Mouse (Mus musculus) limb, embryonic 13.5 days (tissue): ENCODE measurements at regions not wholly inside any gene's neighbourhood (a gene's known extent, or its start where the extent isn't known, plus 50 kb on each side); places are given as distances from the start of the nearest gene placed in this dataset.

Source experiments
- ATAC-seq: fragments of 200-750 bp; cut with Nextera tagmentation; 2 replicates; pipeline ENCODE4 v1.8.0; 2017; ENCODE audit warnings: low read depth, moderate number of reproducible peaks, moderate TSS enrichment; ENCODE audit not compliant: low FRiP score
- H3K27ac ChIP-seq: fragments of 300-500 bp; sonication (generic); 2 replicates; pipeline ENCODE4 v1.5.1; 2015; ENCODE audit warnings: inconsistent platforms, mild to moderate bottlenecking, moderate library complexity
- H3K27me3 ChIP-seq: fragments of 300-500 bp; sonication (generic); 2 replicates; pipeline ENCODE4 v1.6.1; 2015; ENCODE audit warnings: mild to moderate bottlenecking, inconsistent platforms
- H3K36me3 ChIP-seq: fragments of 300-500 bp; sonication (generic); 2 replicates; pipeline ENCODE4 v1.6.1; 2015; ENCODE audit warnings: inconsistent platforms, mild to moderate bottlenecking, moderate library complexity
- H3K4me1 ChIP-seq: fragments of 300-500 bp; sonication (generic); 2 replicates; pipeline ENCODE4 v1.6.1; 2015; ENCODE audit warnings: inconsistent platforms
- H3K4me2 ChIP-seq: fragments of 300-500 bp; sonication (generic); replicated peaks from 2 replicates; pipeline ENCODE4 v1.6.1; 2015; ENCODE audit warnings: inconsistent platforms, mild to moderate bottlenecking, moderate library complexity
- H3K4me3 ChIP-seq: fragments of 300-500 bp; sonication (generic); 2 replicates; pipeline ENCODE4 v1.5.1; 2015; ENCODE audit warnings: moderate library complexity, mild to moderate bottlenecking, inconsistent platforms
- H3K9ac ChIP-seq: fragments of 300-500 bp; sonication (generic); 2 replicates; pipeline ENCODE4 v1.6.1; 2015; ENCODE audit warnings: mild to moderate bottlenecking, inconsistent platforms
- H3K9me3 ChIP-seq: fragments of 300-500 bp; sonication (generic); 2 replicates; pipeline ENCODE4 v1.6.1; 2016; ENCODE audit warnings: inconsistent platforms
- WGBS: fragments of 180-500 bp; shearing (Covaris S2); methylation state at CpG from one replicate; pipeline ENCODE4 v1.1.7; 2015; 5-methylcytosine and 5-hydroxymethylcytosine counted together

DNA sequence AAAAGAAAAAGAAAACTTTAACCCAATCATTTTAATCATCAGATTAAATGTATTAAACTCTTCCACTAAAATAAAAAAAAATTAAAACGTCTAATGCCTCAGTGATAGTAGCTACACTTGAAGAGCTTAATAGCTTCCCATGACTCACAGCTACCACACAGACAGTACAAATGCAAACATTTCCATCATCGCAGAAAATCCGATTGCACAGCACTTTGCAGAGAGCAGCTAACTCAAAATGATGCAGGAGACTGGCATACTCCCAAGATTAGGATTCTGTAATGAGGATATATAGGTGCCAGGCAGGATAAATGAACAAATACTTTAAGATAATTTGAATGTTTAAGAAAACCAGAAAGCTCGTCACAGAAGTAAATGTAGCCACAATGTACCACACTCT lies 238.3 kb upstream of the Kif2a start:
- WGBS: 89% methylated on average over 4 of the region's 4 CpGs

DNA sequence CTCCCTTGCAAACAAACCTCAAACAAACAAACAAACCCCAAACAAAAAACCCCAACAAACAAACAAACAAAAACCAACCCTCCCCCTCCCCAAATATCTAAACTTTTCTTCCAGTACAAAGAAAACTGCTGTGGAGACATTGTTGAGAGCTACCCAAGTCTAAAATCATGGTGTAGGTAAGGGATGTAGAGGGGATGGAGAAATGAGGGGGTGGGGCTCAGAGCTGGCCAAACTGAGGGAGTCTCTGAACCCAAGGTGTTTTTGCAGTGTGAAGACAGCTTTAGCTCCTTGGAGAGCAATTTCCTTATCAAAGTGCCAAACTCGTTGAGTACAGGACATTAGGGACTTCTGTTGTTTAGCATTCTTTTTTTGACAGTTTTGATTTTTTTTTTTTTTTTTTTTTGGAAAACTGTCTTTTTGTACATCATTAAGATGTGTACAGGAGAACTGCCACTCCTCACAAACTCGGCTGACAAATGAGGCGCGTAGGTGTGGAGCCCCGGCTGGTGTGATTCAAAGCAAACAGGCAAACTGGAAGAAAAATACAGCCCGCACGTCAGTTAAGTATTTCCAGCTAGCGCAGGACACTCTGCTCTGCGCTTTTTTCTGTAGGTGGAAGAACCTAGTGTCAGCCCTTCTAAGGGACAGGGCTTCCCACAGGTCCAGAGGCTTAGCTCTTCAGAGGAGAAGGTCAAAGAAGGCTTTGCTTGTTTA lies 226.0 kb upstream of the Kif2a start:
- H3K4me3 ChIP-seq: peak overlapping the region; percentile 26; the same call in 1 of the 2 replicates
- H3K9ac ChIP-seq: no peak overlapping the region
- H3K27ac ChIP-seq: no peak overlapping the region
- H3K36me3 ChIP-seq: no peaks in the 10 kb centered on the region
- no peaks in the 10 kb centered on the region for H3K9me3 ChIP-seq
- WGBS: 11% methylated on average over 9 of the region's 9 CpGs
- peak overlapping the region; percentile 57 for H3K4me2 ChIP-seq
- ATAC-seq: no peak
- peaks cover 12% of the 10 kb centered on the region; the same call in 1 of the 2 replicates for H3K4me1 ChIP-seq
- peaks cover 11% of the 10 kb centered on the region; the same call in 1 of the 2 replicates for H3K27me3 ChIP-seq

More for the DNA sequence above, 238.3 kb upstream of the Kif2a start:
- ATAC-seq: no peak
- H3K4me3 ChIP-seq: no peak overlapping the region
- no peak overlapping the region for H3K4me2 ChIP-seq
- no peaks in the 10 kb centered on the region for H3K36me3 ChIP-seq
- no peak overlapping the region for H3K9ac ChIP-seq
- no peaks in the 10 kb centered on the region for H3K27me3 ChIP-seq
- H3K27ac ChIP-seq: no peak overlapping the region
- H3K4me1 ChIP-seq: no peaks in the 10 kb centered on the region
- H3K9me3 ChIP-seq: no peaks in the 10 kb centered on the region

DNA sequence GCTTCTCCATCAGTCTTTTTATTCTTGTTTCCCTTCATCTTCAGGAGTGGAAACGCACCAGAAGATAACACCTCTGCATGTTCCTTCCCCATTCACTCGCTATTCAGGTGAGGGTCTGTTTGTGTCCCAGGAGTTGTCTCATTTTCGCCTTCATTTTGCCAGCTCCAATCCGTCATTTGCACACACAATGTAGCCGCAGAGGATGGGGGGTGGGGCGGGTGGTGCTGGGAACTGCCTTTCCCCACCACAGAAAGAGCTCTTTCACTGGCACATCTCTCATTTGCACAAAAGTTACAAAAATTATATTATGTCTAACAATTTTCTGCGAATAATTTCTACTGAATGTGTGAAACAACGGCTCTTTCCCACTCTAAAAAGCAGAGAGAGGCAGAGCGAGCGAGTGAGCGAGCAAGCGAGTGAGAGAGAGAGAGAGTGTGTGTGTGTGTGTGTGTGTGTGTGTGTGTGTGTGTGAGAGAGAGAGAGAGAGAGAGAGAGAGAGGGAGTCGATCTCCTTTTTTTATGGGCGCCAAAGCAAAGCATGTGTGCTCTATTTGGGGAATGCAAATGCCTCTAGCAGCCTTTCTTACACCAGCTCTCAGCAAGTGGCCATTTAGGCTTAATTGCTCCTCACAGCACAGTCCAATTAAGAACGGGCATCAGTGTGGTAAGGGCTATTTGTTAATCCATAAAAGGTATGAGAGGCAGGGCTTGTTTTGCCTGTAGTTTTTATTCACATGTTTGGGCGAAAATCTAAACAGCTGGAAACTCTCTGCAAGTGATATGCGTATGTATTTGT lies 225.2 kb upstream of the Kif2a start:
- no peak overlapping the region for H3K27ac ChIP-seq
- WGBS: 17% methylated on average over 17 of the region's 17 CpGs
- peak overlapping the region; percentile 26 for H3K4me3 ChIP-seq
- H3K4me1 ChIP-seq: peaks cover 12% of the 10 kb centered on the region; the same call in 1 of the 2 replicates
- H3K4me2 ChIP-seq: peak overlapping the region; percentile 57
- H3K9ac ChIP-seq: no peak overlapping the region
- ATAC-seq: no peak
- H3K36me3 ChIP-seq: no peaks in the 10 kb centered on the region
- H3K9me3 ChIP-seq: no peaks in the 10 kb centered on the region
- H3K27me3 ChIP-seq: peaks cover 11% of the 10 kb centered on the region; the same call in 1 of the 2 replicates

GRCm38 (mm10) chr13:107244173-107244572 lies 222.2 kb upstream of the Kif2a start:
- Histone ChIP-seq H3K4me3 (no peak overlapping the region), H3K9me3 (no peaks in the 10 kb centered on the region), H3K9ac (no peak overlapping the region), H3K27me3 (peaks cover 7% of the 10 kb centered on the region; the same call in 1 of the 2 replicates), H3K36me3 (no peaks in the 10 kb centered on the region), H3K4me1 (peaks cover 12% of the 10 kb centered on the region; the same call in 1 of the 2 replicates), H3K4me2 (no peak overlapping the region), H3K27ac (no peak overlapping the region)
- no peak for ATAC-seq
- 41% methylated on average over 3 of the region's 3 CpGs for whole genome bisulfite sequencing

DNA sequence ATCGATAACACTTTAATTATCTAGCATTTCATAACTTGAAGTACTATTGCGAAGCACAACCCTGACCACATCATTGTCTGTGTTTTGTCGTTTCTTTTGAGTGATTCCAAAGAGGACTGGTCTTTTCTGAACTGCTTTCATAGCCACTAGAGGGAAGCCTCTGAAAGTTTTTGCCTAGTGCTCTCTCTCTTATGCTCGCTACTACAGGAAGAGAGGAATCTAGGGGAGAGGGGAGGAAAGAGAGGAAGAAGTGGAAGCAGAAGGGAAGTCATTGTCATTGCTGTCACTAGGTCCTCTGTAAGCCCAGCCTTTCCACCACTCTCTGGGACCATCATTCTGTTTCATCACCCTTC lies 217.1 kb upstream of the Kif2a start:
- no peak for ATAC-seq
- no peak overlapping the region for H3K9ac ChIP-seq
- no peaks in the 10 kb centered on the region for H3K36me3 ChIP-seq
- H3K27ac ChIP-seq: no peak overlapping the region
- no peaks in the 10 kb centered on the region for H3K9me3 ChIP-seq
- 73% methylated on average over 4 of the region's 4 CpGs for WGBS
- H3K27me3 ChIP-seq: no peaks in the 10 kb centered on the region
- H3K4me3 ChIP-seq: no peak overlapping the region
- H3K4me1 ChIP-seq: no peaks in the 10 kb centered on the region
- H3K4me2 ChIP-seq: no peak overlapping the region

GRCm38 (mm10) chr13:107238364-107239034 lies 216.6 kb upstream of the Kif2a start:
- no peak overlapping the region for H3K4me3 ChIP-seq
- no peaks in the 10 kb centered on the region for H3K36me3 ChIP-seq
- H3K9me3 ChIP-seq: no peaks in the 10 kb centered on the region
- no peaks in the 10 kb centered on the region for H3K4me1 ChIP-seq
- no peak overlapping the region for H3K27ac ChIP-seq
- no peak overlapping the region for H3K4me2 ChIP-seq
- 65% methylated on average over 9 of the region's 9 CpGs for WGBS
- H3K9ac ChIP-seq: no peak overlapping the region
- no peaks in the 10 kb centered on the region for H3K27me3 ChIP-seq
- ATAC-seq: no peak

DNA sequence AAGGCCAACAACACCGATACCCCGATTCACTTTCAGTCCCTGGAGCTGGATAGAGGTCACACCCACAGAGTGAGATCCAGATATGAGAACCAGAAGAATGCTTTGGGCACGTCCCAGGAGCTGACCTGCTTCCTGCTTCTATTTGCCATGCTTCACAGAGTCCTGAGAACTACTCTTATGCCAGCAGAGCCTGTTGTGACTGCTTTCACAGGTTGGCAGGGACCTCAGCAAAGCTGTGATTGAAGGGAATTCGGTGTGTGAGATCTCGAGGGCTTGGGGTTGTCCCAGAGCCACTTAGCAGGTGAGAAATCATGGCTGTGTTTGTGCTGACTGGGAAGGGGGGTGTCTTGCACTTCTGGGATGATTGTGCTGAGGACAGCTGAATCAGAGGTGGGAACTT lies 197.5 kb upstream of the Kif2a start:
- WGBS: 57% methylated on average over 5 of the region's 5 CpGs
- H3K27ac ChIP-seq: no peak overlapping the region
- ATAC-seq: no peak
- H3K9ac ChIP-seq: no peak overlapping the region
- no peak overlapping the region for H3K4me3 ChIP-seq
- H3K4me1 ChIP-seq: no peaks in the 10 kb centered on the region
- H3K9me3 ChIP-seq: no peaks in the 10 kb centered on the region
- no peaks in the 10 kb centered on the region for H3K27me3 ChIP-seq
- H3K4me2 ChIP-seq: no peak overlapping the region
- no peaks in the 10 kb centered on the region for H3K36me3 ChIP-seq

DNA sequence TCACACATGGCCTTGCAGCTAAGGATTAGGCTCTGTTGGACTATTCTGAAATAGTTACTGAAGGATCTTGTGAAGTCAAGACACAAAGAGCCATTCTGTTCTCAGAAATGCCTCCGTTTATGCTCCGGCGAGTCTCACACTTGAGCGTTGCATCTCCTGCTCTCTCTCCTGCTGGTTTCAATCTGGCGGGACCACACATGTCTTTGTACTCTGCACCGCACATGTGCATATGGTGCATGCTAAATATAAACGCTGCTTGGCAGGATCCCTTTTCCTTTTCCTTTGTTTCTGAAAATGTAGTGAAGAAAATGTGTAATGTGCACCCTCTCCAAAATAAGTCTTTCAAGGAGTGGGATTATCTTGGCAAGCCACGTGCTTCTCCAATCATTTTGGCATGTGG lies 196.4 kb upstream of the Kif2a start:
- Histone ChIP-seq H3K4me2 (no peak overlapping the region), H3K4me3 (no peak overlapping the region), H3K4me1 (no peaks in the 10 kb centered on the region), H3K36me3 (no peaks in the 10 kb centered on the region), H3K9me3 (no peaks in the 10 kb centered on the region), H3K27ac (no peak overlapping the region), H3K27me3 (no peaks in the 10 kb centered on the region), H3K9ac (no peak overlapping the region)
- ATAC-seq: no peak
- whole genome bisulfite sequencing: 70% methylated on average over 8 of the region's 8 CpGs

DNA sequence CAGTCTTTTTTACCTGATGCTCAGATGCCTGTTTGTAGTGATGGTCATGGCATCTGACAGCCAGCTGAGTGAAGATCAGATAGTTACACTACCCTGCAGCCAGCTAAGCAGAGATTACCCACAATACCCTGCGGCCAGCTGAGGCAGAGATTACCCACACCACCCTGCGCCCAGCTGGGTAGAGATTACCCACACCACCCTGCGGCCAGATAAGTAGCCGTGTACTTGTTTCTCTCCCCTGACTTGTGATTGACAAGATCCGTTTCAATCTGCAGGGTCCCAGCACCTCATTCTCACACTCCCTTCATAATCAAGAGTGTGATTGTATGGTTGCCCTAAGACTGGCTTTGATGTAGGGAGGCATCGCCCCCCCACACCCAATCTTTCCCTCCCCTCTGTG lies 195.9 kb upstream of the Kif2a start:
- Histone ChIP-seq H3K27me3 (no peaks in the 10 kb centered on the region), H3K9me3 (no peaks in the 10 kb centered on the region), H3K9ac (no peak overlapping the region), H3K4me2 (no peak overlapping the region), H3K4me1 (no peaks in the 10 kb centered on the region), H3K4me3 (no peak overlapping the region), H3K27ac (no peak overlapping the region), H3K36me3 (no peaks in the 10 kb centered on the region)
- ATAC-seq: no peak
- WGBS: 88% methylated on average over 6 of the region's 6 CpGs

DNA sequence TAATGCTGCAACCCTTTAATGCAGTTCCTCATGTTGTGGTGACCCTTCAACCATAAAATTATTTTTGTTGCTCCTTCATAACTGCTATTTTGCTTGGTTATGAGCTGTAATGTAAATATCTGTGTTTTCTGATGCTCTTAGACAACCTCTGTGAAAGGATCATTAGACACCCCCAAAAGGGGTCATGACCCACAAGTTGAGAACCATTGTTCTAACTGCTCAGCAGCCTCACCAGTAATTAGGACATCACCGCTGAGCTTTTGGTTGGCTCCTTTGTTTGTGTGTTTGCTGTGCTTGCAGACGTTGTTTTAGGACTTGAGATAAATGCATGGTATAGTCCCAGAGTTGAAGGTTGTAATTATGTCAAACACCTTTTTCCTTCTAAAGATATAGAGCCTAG lies 191.4 kb upstream of the Kif2a start:
- no peak for ATAC-seq
- WGBS: 46% methylated on average over 2 of the region's 2 CpGs
- no peaks in the 10 kb centered on the region for H3K9me3 ChIP-seq
- no peaks in the 10 kb centered on the region for H3K4me1 ChIP-seq
- no peak overlapping the region for H3K4me3 ChIP-seq
- no peak overlapping the region for H3K9ac ChIP-seq
- H3K27me3 ChIP-seq: no peaks in the 10 kb centered on the region
- H3K36me3 ChIP-seq: no peaks in the 10 kb centered on the region
- no peak overlapping the region for H3K27ac ChIP-seq
- H3K4me2 ChIP-seq: no peak overlapping the region

DNA sequence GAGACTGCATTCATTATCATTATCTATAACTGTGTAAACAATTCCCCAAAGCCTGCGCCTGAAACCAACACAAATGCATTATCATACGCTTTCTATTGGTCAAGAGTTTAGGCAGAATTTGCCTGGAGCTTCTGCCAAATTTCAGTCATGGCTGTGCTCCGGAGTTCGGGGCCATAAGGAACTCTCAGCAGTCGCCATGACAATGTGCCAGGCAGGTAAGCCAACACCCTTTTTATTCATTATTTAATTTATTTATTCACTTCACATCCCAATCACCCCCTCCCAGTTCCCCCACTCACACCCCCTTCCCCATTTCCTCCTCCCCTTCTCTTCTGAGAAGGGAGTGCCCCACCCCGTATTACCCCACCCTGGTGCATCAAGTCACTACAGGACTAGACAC lies 188.8 kb upstream of the Kif2a start:
- Histone ChIP-seq H3K27me3 (no peaks in the 10 kb centered on the region), H3K4me3 (no peak overlapping the region), H3K27ac (no peak overlapping the region), H3K36me3 (no peaks in the 10 kb centered on the region), H3K9me3 (no peaks in the 10 kb centered on the region), H3K9ac (no peak overlapping the region), H3K4me1 (peaks cover 5% of the 10 kb centered on the region; the same call in 1 of the 2 replicates), H3K4me2 (no peak overlapping the region)
- 91% methylated on average over 6 of the region's 6 CpGs for WGBS
- ATAC-seq: no peak
